Mouse (Mus musculus): ENCODE results near the gene Hoxa4. TPM values are rescaled to one million over a fixed set of nuclear protein-coding genes. Genes with fewer than 3 reads are reported as not detected.
A peak's percentile ranks its signal among the peaks of the same experiment; 100 is the strongest.

The Hoxa4 gene
- polyA plus RNA-seq, 1 experiment from 2014 or later: 2.5 TPM

DNA sequence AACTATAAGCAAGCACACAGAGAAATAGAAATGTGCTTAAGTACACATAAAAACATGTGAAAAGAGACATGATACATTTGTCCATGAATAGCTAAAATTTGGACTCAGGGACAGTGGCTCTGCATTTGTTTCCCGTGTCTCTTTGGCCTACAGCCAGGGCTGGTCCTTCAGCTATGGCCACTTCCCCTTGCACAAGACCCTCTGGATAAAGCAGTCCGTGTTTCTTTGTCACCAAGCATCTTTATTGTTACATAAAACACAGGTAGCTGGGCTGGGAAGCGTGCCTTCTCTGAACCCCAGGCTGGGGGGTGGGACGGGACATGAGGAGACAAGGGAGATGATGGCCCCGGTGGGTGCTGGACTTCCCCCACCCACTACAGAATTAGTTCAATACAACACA lies 22.7 kb upstream of the Hoxa4 start:
- Histone ChIP-seq H3K27ac (replicated peaks) (no peak overlapping the region), H3K4me3 (ENCODE audit: low read depth, low read length) (no peak overlapping the region), H3K27me3 (ENCODE audit: control insufficient read depth, insufficient read depth, low read length) (peaks cover 20% of the 10 kb centered on the region; the same call in 1 of the 2 replicates), H3K4me1 (replicated peaks; ENCODE audit: control insufficient read depth, insufficient read depth) (no peaks in the 10 kb centered on the region), H3K9me3 (ENCODE audit: control insufficient read depth, low read length) (no peaks in the 10 kb centered on the region), H3K9ac (ENCODE audit: low read length) (no peak overlapping the region), H3K36me3 (ENCODE audit: control insufficient read depth, insufficient read depth, low read length) (no peaks in the 10 kb centered on the region), H3K4me2 (replicated peaks; ENCODE audit: low read depth) (no peak overlapping the region; the same call in 1 of the 2 replicates)
- ATAC-seq (ENCODE audit: low FRiP score, low TSS enrichment): no peak
- TF ChIP-seq CTCF (IDR thresholded peaks at IDR 0.05; ENCODE audit: low read depth) (no peak), EP300 (optimal IDR thresholded peaks at IDR 0.05) (no peak)
- no peak for DNase-seq (ENCODE audit: low spot score)
- WGBS: 20% methylated on average over 5 of the region's 5 CpGs

DNA sequence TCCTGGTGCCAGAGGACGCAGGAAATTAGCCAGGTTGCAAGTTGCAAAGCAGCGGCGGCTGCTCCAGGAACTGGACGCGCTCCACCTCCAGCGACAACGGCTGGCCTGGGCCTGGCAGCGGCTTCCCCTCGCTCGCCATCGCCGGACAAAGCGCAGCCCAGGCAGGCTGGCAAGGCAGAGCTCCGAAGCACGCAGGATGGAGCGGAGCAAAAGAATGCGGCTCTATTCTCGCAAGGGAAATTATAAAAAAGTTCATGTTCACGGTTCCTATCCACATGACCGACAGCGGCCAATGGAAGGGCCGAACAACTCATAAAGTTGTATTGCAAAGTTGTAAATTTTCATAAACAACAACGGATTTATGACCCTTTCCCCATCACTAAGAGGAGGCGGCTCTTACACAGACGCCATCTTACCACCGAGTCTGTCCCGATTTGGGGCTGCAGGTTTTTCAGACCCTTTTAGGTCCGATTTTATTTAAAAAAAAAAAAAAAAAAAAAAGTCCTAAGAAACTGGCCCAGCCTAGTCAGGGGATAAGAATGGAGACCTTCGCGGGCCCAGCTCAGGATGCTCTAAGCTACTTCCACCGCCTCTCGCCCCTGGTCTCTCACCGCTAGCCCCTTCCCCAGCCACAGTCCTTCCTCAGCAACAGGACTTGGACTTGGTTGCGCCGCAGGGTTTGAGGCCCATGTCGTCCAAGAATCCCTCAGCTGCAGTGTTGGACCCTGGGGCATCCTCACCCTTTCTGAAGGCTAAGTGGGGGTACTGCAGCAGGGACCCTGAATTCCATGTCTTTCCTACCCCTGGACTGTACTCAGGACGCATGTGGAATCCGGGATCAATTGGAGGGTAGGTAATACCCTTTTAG lies 21.8 kb upstream of the Hoxa4 start, which contains the start of the genes Hoxa3 and Gm28308:
Gene Hoxa3, minus strand, starts transcription at position 218 of the 868 bp plus-strand sequence.
Gene Gm28308, minus strand, starts transcription at position 221 of the 868 bp plus-strand sequence.
- H3K4me3 ChIP-seq (ENCODE audit: low read depth, low read length): peak within 1 kb of the TSS; percentile 55
- H3K4me1 ChIP-seq (replicated peaks; ENCODE audit: control insufficient read depth, insufficient read depth): no peaks in the 10 kb centered on the region
- ATAC-seq (ENCODE audit: low FRiP score, low TSS enrichment) (peak; percentile 46), DNase-seq (ENCODE audit: low spot score) (no peak)
- peak within 1 kb of the TSS; percentile 69 for H3K9ac ChIP-seq (ENCODE audit: low read length)
- no peaks in the 10 kb centered on the region for H3K36me3 ChIP-seq (ENCODE audit: control insufficient read depth, insufficient read depth, low read length)
- H3K27me3 ChIP-seq (ENCODE audit: control insufficient read depth, insufficient read depth, low read length): peaks cover 22% of the 10 kb centered on the region; the same call in 1 of the 2 replicates
- 8% methylated on average over 38 of the region's 38 CpGs for WGBS
- no peaks in the 10 kb centered on the region for H3K9me3 ChIP-seq (ENCODE audit: control insufficient read depth, low read length)
- H3K4me2 ChIP-seq (replicated peaks; ENCODE audit: low read depth): peak within 1 kb of the TSS; percentile 47
- peak within 1 kb of the TSS; percentile 89 for H3K27ac ChIP-seq (replicated peaks)
- TF ChIP-seq EP300 (optimal IDR thresholded peaks at IDR 0.05) (no peak), CTCF (IDR thresholded peaks at IDR 0.05; ENCODE audit: low read depth) (no peak)

DNA sequence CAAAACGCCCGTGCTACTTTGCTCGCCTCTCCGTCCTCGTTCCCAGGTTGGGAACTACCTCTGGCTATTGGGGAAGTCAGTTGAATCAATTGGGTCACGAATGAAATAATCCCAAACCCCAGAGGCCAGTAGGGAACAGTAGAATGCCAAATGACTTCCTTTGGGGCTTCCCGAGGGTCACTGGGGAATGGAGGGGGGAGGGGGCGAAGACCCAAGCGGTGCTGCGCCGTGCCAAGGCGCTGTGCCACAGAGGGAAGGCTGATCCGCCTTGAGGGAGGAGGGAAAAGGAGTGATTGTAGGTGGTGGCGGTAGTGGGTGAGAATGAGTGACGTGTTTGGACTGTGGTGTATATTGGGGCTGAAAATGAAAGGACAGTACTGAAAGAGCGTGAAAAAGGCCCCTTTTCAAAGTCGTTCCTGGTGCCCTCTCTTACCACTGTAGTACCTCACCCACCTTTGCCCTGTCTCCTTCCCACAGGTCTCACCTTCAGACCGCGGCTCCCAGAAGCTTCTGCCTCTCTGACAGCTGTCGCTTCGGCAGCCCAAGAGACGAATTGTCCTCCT lies 21.1 kb upstream of the Hoxa4 start:
- TF ChIP-seq EP300 (optimal IDR thresholded peaks at IDR 0.05) (no peak), CTCF (IDR thresholded peaks at IDR 0.05; ENCODE audit: low read depth) (no peak)
- H3K27me3 ChIP-seq (ENCODE audit: control insufficient read depth, insufficient read depth, low read length): peaks cover 23% of the 10 kb centered on the region; the same call in 1 of the 2 replicates
- no peaks in the 10 kb centered on the region for H3K4me1 ChIP-seq (replicated peaks; ENCODE audit: control insufficient read depth, insufficient read depth)
- 13% methylated on average over 21 of the region's 22 CpGs for WGBS
- peak overlapping the region; percentile 69 for H3K9ac ChIP-seq (ENCODE audit: low read length)
- DNase-seq (ENCODE audit: low spot score): no peak
- no peak for ATAC-seq (ENCODE audit: low FRiP score, low TSS enrichment)
- peak overlapping the region; percentile 55 for H3K4me3 ChIP-seq (ENCODE audit: low read depth, low read length)
- peak overlapping the region; percentile 47 for H3K4me2 ChIP-seq (replicated peaks; ENCODE audit: low read depth)
- peak overlapping the region; percentile 89 for H3K27ac ChIP-seq (replicated peaks)
- H3K36me3 ChIP-seq (ENCODE audit: control insufficient read depth, insufficient read depth, low read length): no peaks in the 10 kb centered on the region
- no peaks in the 10 kb centered on the region for H3K9me3 ChIP-seq (ENCODE audit: control insufficient read depth, low read length)

- 10% methylated on average over 13 of the region's 13 CpGs for WGBS
- Histone ChIP-seq H3K4me2 (replicated peaks; ENCODE audit: low read depth) (peak overlapping the region; percentile 47), H3K36me3 (ENCODE audit: control insufficient read depth, insufficient read depth, low read length) (no peaks in the 10 kb centered on the region), H3K4me1 (replicated peaks; ENCODE audit: control insufficient read depth, insufficient read depth) (no peaks in the 10 kb centered on the region), H3K27ac (replicated peaks) (peak overlapping the region; percentile 89), H3K9me3 (ENCODE audit: control insufficient read depth, low read length) (no peaks in the 10 kb centered on the region), H3K27me3 (ENCODE audit: control insufficient read depth, insufficient read depth, low read length) (peaks cover 25% of the 10 kb centered on the region; the same call in 1 of the 2 replicates), H3K4me3 (ENCODE audit: low read depth, low read length) (peak overlapping the region; percentile 55), H3K9ac (ENCODE audit: low read length) (peak overlapping the region; percentile 69)
- DNase-seq (ENCODE audit: low spot score) (no peak), ATAC-seq (ENCODE audit: low FRiP score, low TSS enrichment) (no peak)
- TF ChIP-seq EP300 (optimal IDR thresholded peaks at IDR 0.05): no peak
- TF ChIP-seq CTCF (IDR thresholded peaks at IDR 0.05; ENCODE audit: low read depth): no peak
Measured at GRCm38 (mm10) chr6:52211961-52212360, 20.4 kb upstream of the Hoxa4 start.

DNA sequence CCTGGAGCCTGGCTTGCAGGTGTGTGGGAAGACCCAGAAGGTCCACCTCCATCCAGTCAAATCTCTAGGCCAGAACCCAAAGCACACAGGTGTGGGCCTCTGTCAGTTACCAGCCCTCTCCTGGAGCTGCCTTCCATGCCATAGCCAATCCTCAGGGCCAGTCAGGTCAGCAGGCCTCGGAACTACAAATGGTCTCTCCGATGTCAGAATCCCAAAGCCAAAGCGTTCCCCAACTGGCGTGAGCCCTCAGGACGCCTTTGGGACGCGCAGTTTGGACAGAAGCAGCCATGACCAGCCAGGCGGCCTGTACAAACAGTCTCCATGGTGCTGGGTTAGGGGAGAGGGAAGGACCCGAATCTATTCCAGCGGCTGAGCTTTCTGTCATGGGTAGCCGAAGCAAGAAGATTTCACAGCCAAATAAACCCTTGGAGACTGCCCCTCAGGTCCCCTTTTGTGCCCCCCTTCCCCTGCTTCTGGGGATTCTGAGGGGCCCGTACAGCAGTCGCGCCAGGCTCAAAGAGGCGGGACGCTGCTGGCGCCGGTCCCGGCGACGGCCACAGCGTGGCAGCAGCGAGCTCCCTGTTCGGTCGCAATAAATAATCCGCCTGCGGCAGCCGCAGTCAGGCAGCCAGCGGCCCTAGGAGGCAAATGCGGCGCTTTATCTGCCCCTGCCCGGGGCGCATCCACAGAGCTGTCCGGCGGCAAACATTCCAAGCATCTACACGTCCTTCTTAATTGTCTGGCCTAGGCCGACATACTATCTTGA lies 19.8 kb upstream of the Hoxa4 start:
- H3K4me1 ChIP-seq (replicated peaks; ENCODE audit: control insufficient read depth, insufficient read depth): no peaks in the 10 kb centered on the region

More for the DNA sequence above, 19.8 kb upstream of the Hoxa4 start:
- no peaks in the 10 kb centered on the region for H3K36me3 ChIP-seq (ENCODE audit: control insufficient read depth, insufficient read depth, low read length)
- peak overlapping the region; percentile 47 for H3K4me2 ChIP-seq (replicated peaks; ENCODE audit: low read depth)
- H3K4me3 ChIP-seq (ENCODE audit: low read depth, low read length): peak overlapping the region; percentile 55
- peak; percentile 84 for TF ChIP-seq CTCF (IDR thresholded peaks at IDR 0.05; ENCODE audit: low read depth)
- TF ChIP-seq EP300 (optimal IDR thresholded peaks at IDR 0.05): no peak
- ATAC-seq (ENCODE audit: low FRiP score, low TSS enrichment): peak; percentile 58
- WGBS: 4% methylated on average over 37 of the region's 37 CpGs
- no peaks in the 10 kb centered on the region for H3K9me3 ChIP-seq (ENCODE audit: control insufficient read depth, low read length)
- H3K27ac ChIP-seq (replicated peaks): peak overlapping the region; percentile 89; the same call in 1 of the 2 replicates
- H3K27me3 ChIP-seq (ENCODE audit: control insufficient read depth, insufficient read depth, low read length): peaks cover 23% of the 10 kb centered on the region; the same call in 1 of the 2 replicates
- peak overlapping the region; percentile 69 for H3K9ac ChIP-seq (ENCODE audit: low read length)
- DNase-seq (ENCODE audit: low spot score): peak; percentile 78

Data from stomach, postnatal 0 days (tissue).